Mouse (Mus musculus): Measurements from ENCODE around the gene Cd2bp2. TPM values are rescaled to one million over a fixed set of nuclear protein-coding genes. Genes with fewer than 3 reads are reported as not detected.
"Not testable (repeated sequence)": the region's sequence is repeated elsewhere in the genome, so short reads cannot be mapped to it uniquely, and the experiment has no call there.

The Cd2bp2 gene
- polyA plus RNA-seq, 1 experiment from 2014 or later = 88.2 TPM

- Histone ChIP-seq H3K4me2 (ENCODE audit: low read length) (no peak overlapping the region), H3K36me3 (ENCODE audit: control insufficient read depth, insufficient read depth) (no peaks in the 10 kb centered on the region), H3K4me3 (replicated peaks; ENCODE audit: low read length) (no peak overlapping the region), H3K4me1 (replicated peaks; ENCODE audit: control insufficient read depth, insufficient read depth, low read length) (no peaks in the 10 kb centered on the region), H3K27me3 (replicated peaks; ENCODE audit: control insufficient read depth, insufficient read depth, low read length) (no peaks in the 10 kb centered on the region), H3K9me3 (ENCODE audit: control insufficient read depth, low read length) (no peaks in the 10 kb centered on the region), H3K9ac (replicated peaks; ENCODE audit: low read depth, low read length) (no peak overlapping the region), H3K27ac (ENCODE audit: low read length) (no peak overlapping the region)
- 85% methylated on average over 8 of the region's 8 CpGs for WGBS
- ATAC-seq = no peak
Observed at GRCm38 (mm10) chr7:127183345-127183744, 12.5 kb downstream of the Cd2bp2 start.

- H3K4me2 ChIP-seq (ENCODE audit: low read length); H3K9ac ChIP-seq (replicated peaks; ENCODE audit: low read depth, low read length); H3K36me3 ChIP-seq (ENCODE audit: control insufficient read depth, insufficient read depth); H3K4me3 ChIP-seq (replicated peaks; ENCODE audit: low read length); H3K4me1 ChIP-seq (replicated peaks; ENCODE audit: control insufficient read depth, insufficient read depth, low read length); H3K27me3 ChIP-seq (replicated peaks; ENCODE audit: control insufficient read depth, insufficient read depth, low read length); H3K9me3 ChIP-seq (ENCODE audit: control insufficient read depth, low read length); H3K27ac ChIP-seq (ENCODE audit: low read length); ATAC-seq: not testable (repeated sequence)
- WGBS = 33% methylated on average over 3 of the region's 3 CpGs
Observed at GRCm38 (mm10) chr7:127181724-127182123, 14.1 kb downstream of the Cd2bp2 start.

DNA sequence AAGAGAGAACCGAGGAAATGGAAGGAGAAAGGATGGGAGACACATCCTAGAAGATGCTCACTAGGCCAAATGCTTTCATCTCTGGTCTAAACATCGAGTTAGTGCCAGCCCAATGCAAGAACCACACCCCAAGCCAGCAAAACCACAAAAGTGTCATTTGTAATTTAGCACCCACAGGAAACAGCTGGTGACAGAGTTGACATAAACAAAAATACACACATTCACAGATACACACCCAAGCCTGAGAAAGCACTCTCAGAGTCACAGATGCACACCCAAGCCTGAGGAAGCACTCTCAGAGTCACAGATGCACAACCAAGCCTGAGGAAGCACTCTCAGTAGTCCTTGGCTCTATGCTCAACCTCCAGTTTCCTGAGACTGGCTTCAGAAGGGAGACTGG, 15.1 kb downstream of the Cd2bp2 start:
- 72% methylated on average over 2 of the region's 2 CpGs for WGBS
- Histone ChIP-seq H3K9me3 (ENCODE audit: control insufficient read depth, low read length) (no peaks in the 10 kb centered on the region), H3K9ac (replicated peaks; ENCODE audit: low read depth, low read length) (no peak overlapping the region), H3K4me1 (replicated peaks; ENCODE audit: control insufficient read depth, insufficient read depth, low read length) (no peaks in the 10 kb centered on the region), H3K4me3 (replicated peaks; ENCODE audit: low read length) (no peak overlapping the region), H3K4me2 (ENCODE audit: low read length) (no peak overlapping the region), H3K27ac (ENCODE audit: low read length) (no peak overlapping the region), H3K36me3 (ENCODE audit: control insufficient read depth, insufficient read depth) (no peaks in the 10 kb centered on the region), H3K27me3 (replicated peaks; ENCODE audit: control insufficient read depth, insufficient read depth, low read length) (no peaks in the 10 kb centered on the region)
- no peak for ATAC-seq

DNA sequence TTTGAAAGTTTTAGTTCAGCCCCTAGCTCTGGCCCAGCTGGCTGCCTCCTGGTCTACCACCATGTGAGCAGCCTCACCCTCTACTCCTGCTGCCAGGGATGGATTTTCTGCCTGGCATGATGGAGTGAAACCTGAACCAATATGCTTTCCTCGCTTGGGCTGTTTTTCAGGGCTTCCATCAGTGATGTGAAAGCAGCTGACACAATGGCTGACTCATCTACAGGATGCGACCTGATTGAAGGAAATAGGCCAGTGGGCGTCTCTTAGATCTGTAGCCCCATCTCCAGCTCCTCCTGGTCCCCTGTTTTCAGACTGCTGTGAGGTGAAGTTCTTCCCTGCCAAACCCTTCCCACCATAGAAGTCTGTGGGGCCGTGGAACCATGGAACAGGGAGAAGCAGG, 18.9 kb downstream of the Cd2bp2 start:
- WGBS = 67% methylated on average over 4 of the region's 4 CpGs
- Histone ChIP-seq H3K27me3 (replicated peaks; ENCODE audit: control insufficient read depth, insufficient read depth, low read length) (no peaks in the 10 kb centered on the region), H3K9ac (replicated peaks; ENCODE audit: low read depth, low read length) (no peak overlapping the region), H3K9me3 (ENCODE audit: control insufficient read depth, low read length) (no peaks in the 10 kb centered on the region), H3K4me1 (replicated peaks; ENCODE audit: control insufficient read depth, insufficient read depth, low read length) (no peaks in the 10 kb centered on the region), H3K4me3 (replicated peaks; ENCODE audit: low read length) (no peak overlapping the region), H3K27ac (ENCODE audit: low read length) (no peak overlapping the region), H3K36me3 (ENCODE audit: control insufficient read depth, insufficient read depth) (no peaks in the 10 kb centered on the region), H3K4me2 (ENCODE audit: low read length) (no peak overlapping the region)
- ATAC-seq = no peak

GRCm38 (mm10) chr7:127166501-127166900, 29.3 kb downstream of the Cd2bp2 start:
- Histone ChIP-seq H3K9ac (replicated peaks; ENCODE audit: low read depth, low read length) (no peak overlapping the region), H3K9me3 (ENCODE audit: control insufficient read depth, low read length) (no peaks in the 10 kb centered on the region)
- ATAC-seq = no peak

GRCm38 (mm10) chr7:127165607-127166493, 30.0 kb downstream of the Cd2bp2 start:
- Histone ChIP-seq H3K9ac (replicated peaks; ENCODE audit: low read depth, low read length) (no peak overlapping the region), H3K27me3 (replicated peaks; ENCODE audit: control insufficient read depth, insufficient read depth, low read length) (no peaks in the 10 kb centered on the region), H3K27ac (ENCODE audit: low read length) (no peak overlapping the region), H3K4me3 (replicated peaks; ENCODE audit: low read length) (no peak overlapping the region), H3K4me2 (ENCODE audit: low read length) (no peak overlapping the region), H3K4me1 (replicated peaks; ENCODE audit: control insufficient read depth, insufficient read depth, low read length) (no peaks in the 10 kb centered on the region), H3K36me3 (ENCODE audit: control insufficient read depth, insufficient read depth) (no peaks in the 10 kb centered on the region), H3K9me3 (ENCODE audit: control insufficient read depth, low read length) (no peaks in the 10 kb centered on the region)
- 86% methylated on average over 12 of the region's 12 CpGs for WGBS
- no peak for ATAC-seq

More at GRCm38 (mm10) chr7:127166501-127166900, 29.3 kb downstream of the Cd2bp2 start:
- no peak overlapping the region for H3K4me3 ChIP-seq (replicated peaks; ENCODE audit: low read length)
- WGBS = 91% methylated on average over 5 of the region's 5 CpGs
- H3K27me3 ChIP-seq (replicated peaks; ENCODE audit: control insufficient read depth, insufficient read depth, low read length) = no peaks in the 10 kb centered on the region
- H3K36me3 ChIP-seq (ENCODE audit: control insufficient read depth, insufficient read depth) = no peaks in the 10 kb centered on the region
- no peaks in the 10 kb centered on the region for H3K4me1 ChIP-seq (replicated peaks; ENCODE audit: control insufficient read depth, insufficient read depth, low read length)
- H3K27ac ChIP-seq (ENCODE audit: low read length) = no peak overlapping the region
- no peak overlapping the region for H3K4me2 ChIP-seq (ENCODE audit: low read length)

GRCm38 (mm10) chr7:127164002-127164401, 31.8 kb downstream of the Cd2bp2 start:
- H3K4me3 ChIP-seq (replicated peaks; ENCODE audit: low read length) = no peak overlapping the region
- H3K9me3 ChIP-seq (ENCODE audit: control insufficient read depth, low read length) = no peaks in the 10 kb centered on the region
- H3K27ac ChIP-seq (ENCODE audit: low read length) = no peak overlapping the region
- H3K27me3 ChIP-seq (replicated peaks; ENCODE audit: control insufficient read depth, insufficient read depth, low read length) = no peaks in the 10 kb centered on the region
- no peak overlapping the region for H3K9ac ChIP-seq (replicated peaks; ENCODE audit: low read depth, low read length)
- no peak overlapping the region for H3K4me2 ChIP-seq (ENCODE audit: low read length)
- WGBS = 84% methylated on average over 4 of the region's 4 CpGs
- H3K4me1 ChIP-seq (replicated peaks; ENCODE audit: control insufficient read depth, insufficient read depth, low read length) = no peaks in the 10 kb centered on the region
- no peak for ATAC-seq
- no peaks in the 10 kb centered on the region for H3K36me3 ChIP-seq (ENCODE audit: control insufficient read depth, insufficient read depth)

- no peaks in the 10 kb centered on the region for H3K27me3 ChIP-seq (replicated peaks; ENCODE audit: control insufficient read depth, insufficient read depth, low read length)
- no peaks in the 10 kb centered on the region for H3K4me1 ChIP-seq (replicated peaks; ENCODE audit: control insufficient read depth, insufficient read depth, low read length)
- H3K9ac ChIP-seq (replicated peaks; ENCODE audit: low read depth, low read length) = no peak overlapping the region
- no peak overlapping the region for H3K4me2 ChIP-seq (ENCODE audit: low read length)
- H3K4me3 ChIP-seq (replicated peaks; ENCODE audit: low read length) = no peak overlapping the region
- no peaks in the 10 kb centered on the region for H3K36me3 ChIP-seq (ENCODE audit: control insufficient read depth, insufficient read depth)
- no peak for ATAC-seq
- 84% methylated on average over 5 of the region's 5 CpGs for WGBS
- no peak overlapping the region for H3K27ac ChIP-seq (ENCODE audit: low read length)
- no peaks in the 10 kb centered on the region for H3K9me3 ChIP-seq (ENCODE audit: control insufficient read depth, low read length)
Observed at GRCm38 (mm10) chr7:127162546-127162945, 33.3 kb downstream of the Cd2bp2 start.

- Histone ChIP-seq H3K9ac (replicated peaks; ENCODE audit: low read depth, low read length) (no peak overlapping the region), H3K27me3 (replicated peaks; ENCODE audit: control insufficient read depth, insufficient read depth, low read length) (no peaks in the 10 kb centered on the region), H3K4me1 (replicated peaks; ENCODE audit: control insufficient read depth, insufficient read depth, low read length) (no peaks in the 10 kb centered on the region), H3K4me2 (ENCODE audit: low read length) (no peak overlapping the region), H3K36me3 (ENCODE audit: control insufficient read depth, insufficient read depth) (no peaks in the 10 kb centered on the region), H3K27ac (ENCODE audit: low read length) (no peak overlapping the region), H3K4me3 (replicated peaks; ENCODE audit: low read length) (no peak overlapping the region), H3K9me3 (ENCODE audit: control insufficient read depth, low read length) (no peaks in the 10 kb centered on the region)
- 86% methylated on average over 4 of the region's 4 CpGs for WGBS
- ATAC-seq = no peak
Observed at GRCm38 (mm10) chr7:127157548-127157947, 38.3 kb downstream of the Cd2bp2 start.

Measured in forebrain, embryonic 16.5 days (tissue).